7 mouse cellular contexts compared by ENCODE assay signal in genomic region chr2:127204932-127205331, GRCm38 (mm10). TPM values are rescaled to one million over a fixed set of nuclear protein-coding genes. Genes with fewer than 3 reads are reported as not detected.
DNase-seq lines count a peak whose midpoint lies in the region; ATAC-seq lines count a peak whose summit lies in the region.

No protein-coding gene starts in this region.

- H3K27ac ChIP-seq in neural tube, embryonic 15.5 days (replicated peaks): no peak overlapping the region

- H3K36me3 ChIP-seq in neural tube, embryonic 15.5 days: no peaks in the 10 kb centered on the region

- DNase-seq in neural tube, embryonic 10.5 days (ENCODE audit: extremely low spot score, low spot score): peak; percentile 58
- DNase-seq in ZHBTc4 (ENCODE audit: low read depth, low spot score): peak; percentile 72
- DNase-seq in kidney, adult 9 months: peak; percentile 60
- peak; percentile 31 to 53 for DNase-seq in lung, adult 18-20 months
- DNase-seq in skeletal muscle tissue, adult 2 months (ENCODE audit: low read depth, low spot score): peak; percentile 30

- no peaks in the 10 kb centered on the region for H3K9me3 ChIP-seq in neural tube, embryonic 15.5 days (replicated peaks)

- no peak overlapping the region for H3K9ac ChIP-seq in neural tube, embryonic 15.5 days (replicated peaks)

- H3K27me3 ChIP-seq in neural tube, embryonic 15.5 days (replicated peaks): no peaks in the 10 kb centered on the region

- H3K4me1 ChIP-seq in neural tube, embryonic 15.5 days: peaks cover 14% of the 10 kb centered on the region

- ATAC-seq in neural tube, embryonic 15.5 days (ENCODE audit: low FRiP score): no peak
- ATAC-seq in common myeloid progenitor, adult 5-6 weeks (replicated peaks; ENCODE audit: low read depth, poor library complexity, severe bottlenecking): 0 out of 2 replicates have a peak, but pooled peaks have one; percentile 23

- H3K4me3 ChIP-seq in neural tube, embryonic 15.5 days (replicated peaks): no peak overlapping the region

- no peak overlapping the region for H3K4me2 ChIP-seq in neural tube, embryonic 15.5 days

- WGBS in neural tube, embryonic 15.5 days: 36% methylated on average over 3 of the region's 3 CpGs

RNA-seq across cellular contexts. Expression of gene 1810024B03Rik, which starts 3.1 kb away (rescaled TPM):
- polyA plus RNA-seq in neural tube, embryonic 15.5 days (2015; fragmentation: Nextera tagmentation; extraction: Ambion mirVana): 0.64 and 0.92 TPM in 2 replicates
- 4.4 and 6.5 TPM in 2 replicates for total RNA-seq in common myeloid progenitor, adult 5-6 weeks (2017)

RNA-seq across cellular contexts. Expression of gene Snrnp200, which starts 3.3 kb away (rescaled TPM):
- polyA plus RNA-seq in neural tube, embryonic 15.5 days (2015; fragmentation: Nextera tagmentation; extraction: Ambion mirVana): 40.0 and 45.6 TPM in 2 replicates
- 180 and 226 TPM in 2 replicates for total RNA-seq in common myeloid progenitor, adult 5-6 weeks (2017)

RNA-seq across cellular contexts. Expression of gene Ciao1, which starts 42.7 kb away (rescaled TPM):
- 64.6 and 68.5 TPM in 2 replicates for polyA plus RNA-seq in neural tube, embryonic 15.5 days (2015; fragmentation: Nextera tagmentation; extraction: Ambion mirVana)
- total RNA-seq in common myeloid progenitor, adult 5-6 weeks (2017): 21.1 and 36.1 TPM in 2 replicates

RNA-seq across cellular contexts. Expression of gene Tmem127, which starts 42.8 kb away (rescaled TPM):
- 53.8 and 55.6 TPM in 2 replicates for polyA plus RNA-seq in neural tube, embryonic 15.5 days (2015; fragmentation: Nextera tagmentation; extraction: Ambion mirVana)
- 22.2 and 25.9 TPM in 2 replicates for total RNA-seq in common myeloid progenitor, adult 5-6 weeks (2017)
